Mouse (Mus musculus) forebrain, postnatal 0 days (tissue): ENCODE results near the gene Wnt5b. TPM values are rescaled to one million over a fixed set of nuclear protein-coding genes. Genes with fewer than 3 reads are reported as not detected.

Experiments
- ATAC-seq: fragments of 200-750 bp; cut with Nextera tagmentation; 2 replicates; pipeline ENCODE4 v1.8.0; 2017; ENCODE audit warnings: mild to moderate bottlenecking, moderate library complexity
- DNase-seq: peaks from one replicate; pipeline ENCODE4 v3.0.0-alpha.2; 2015
- H3K27ac ChIP-seq: fragments of 300-500 bp; sonication (generic); 2 replicates; pipeline ENCODE4 v1.5.1; 2014; ENCODE audit warnings: low read depth, mild to moderate bottlenecking, antibody characterized with exemption, low read length, moderate library complexity, mixed read lengths
- H3K27me3 ChIP-seq: fragments of 300-500 bp; sonication (generic); 2 replicates; pipeline ENCODE4 v1.6.1; 2014; ENCODE audit warnings: mild to moderate bottlenecking, low read length, mixed read lengths; ENCODE audit not compliant: insufficient read depth
- H3K36me3 ChIP-seq: fragments of 300-500 bp; sonication (generic); 2 replicates; pipeline ENCODE4 v1.6.1; 2014; ENCODE audit warnings: mild to moderate bottlenecking, moderate library complexity; ENCODE audit not compliant: insufficient read depth
- H3K4me1 ChIP-seq: fragments of 300-500 bp; sonication (generic); 2 replicates; pipeline ENCODE4 v1.6.1; 2014; ENCODE audit warnings: antibody characterized with exemption; ENCODE audit not compliant: insufficient read depth
- H3K4me2 ChIP-seq: fragments of 300-500 bp; sonication (generic); 2 replicates; pipeline ENCODE4 v1.6.1; 2014; ENCODE audit warnings: low read depth, mild to moderate bottlenecking, moderate library complexity
- H3K4me3 ChIP-seq: fragments of 300-500 bp; sonication (generic); 2 replicates; pipeline ENCODE4 v1.5.1; 2014; ENCODE audit warnings: low read depth, low read length, mixed read lengths
- H3K9ac ChIP-seq: fragments of 300-500 bp; sonication (generic); 2 replicates; pipeline ENCODE4 v1.6.1; 2014; ENCODE audit warnings: mild to moderate bottlenecking
- H3K9me3 ChIP-seq: fragments of 300-500 bp; sonication (generic); 2 replicates; pipeline ENCODE4 v1.6.1; 2016; ENCODE audit warnings: low read length
- CTCF ChIP-seq: sonication (generic); IDR thresholded peaks from 2 replicates; pipeline ENCODE4 v1.5.1; 2016; ENCODE audit warnings: antibody characterized with exemption, control low read depth, low read depth
- WGBS: fragments of 180-500 bp; shearing (Covaris S2); extraction: QIAGEN DNeasy Blood & Tissue Kit; methylation state at CpG from one replicate; pipeline ENCODE4 v1.1.7; 2014; 5-methylcytosine and 5-hydroxymethylcytosine counted together
- polyA plus RNA-seq: library from polyadenylated mRNA; unstranded; fragments of >200 nt; fragmentation: Nextera tagmentation; extraction: Ambion mirVana; gene quantifications from 2 replicates; pipeline ENCODE4 v1.2.1, GENCODE M21; 2015
- total RNA-seq: library from RNA; depleted of rRNA; stranded (reverse); fragments of >200 nt; gene quantifications from 2 replicates; pipeline ENCODE4 v1.2.3, GENCODE M21; 2014

Wnt5b gene
- total and polyA plus RNA-seq, 2 experiments from 2014 or later = 2.2 to 3.1 TPM

GRCm38 (mm10) chr6:119529659-119530058 lies 14.5 kb downstream of the Wnt5b start:
- no peak for TF ChIP-seq CTCF
- Histone ChIP-seq H3K4me2 (no peak overlapping the region), H3K4me1 (no peaks in the 10 kb centered on the region), H3K9me3 (no peaks in the 10 kb centered on the region), H3K4me3 (no peak overlapping the region), H3K9ac (no peak overlapping the region), H3K27ac (no peak overlapping the region), H3K27me3 (no peaks in the 10 kb centered on the region), H3K36me3 (no peaks in the 10 kb centered on the region)
- ATAC-seq (no peak), DNase-seq (no peak)
- WGBS = 88% methylated on average over 3 of the region's 3 CpGs

GRCm38 (mm10) chr6:119526498-119526897 lies 17.6 kb downstream of the Wnt5b start:
- Histone ChIP-seq H3K27me3 (no peaks in the 10 kb centered on the region), H3K9ac (no peak overlapping the region), H3K4me2 (no peak overlapping the region), H3K9me3 (no peaks in the 10 kb centered on the region), H3K36me3 (no peaks in the 10 kb centered on the region), H3K4me3 (no peak overlapping the region), H3K27ac (no peak overlapping the region), H3K4me1 (no peaks in the 10 kb centered on the region)
- 67% methylated on average over 5 of the region's 5 CpGs for WGBS
- DNase-seq (no peak), ATAC-seq (no peak)
- no peak for TF ChIP-seq CTCF

- Histone ChIP-seq H3K4me2 (no peak overlapping the region; the same call in 1 of the 2 replicates), H3K36me3 (no peaks in the 10 kb centered on the region), H3K27me3 (no peaks in the 10 kb centered on the region), H3K4me1 (no peaks in the 10 kb centered on the region), H3K9ac (peak overlapping the region; percentile 22; the same call in 1 of the 2 replicates), H3K9me3 (no peaks in the 10 kb centered on the region), H3K27ac (peak overlapping the region; percentile 57; the same call in 1 of the 2 replicates), H3K4me3 (no peak overlapping the region)
- no peak for TF ChIP-seq CTCF
- WGBS = 19% methylated on average over 2 of the region's 3 CpGs
- DNase-seq (no peak), ATAC-seq (peak; percentile 49)
These were observed 22.2 kb downstream of the Wnt5b start for GRCm38 (mm10) chr6:119521931-119522391.

GRCm38 (mm10) chr6:119521482-119521900 lies 22.7 kb downstream of the Wnt5b start:
- DNase-seq (peak; percentile 71), ATAC-seq (peak; percentile 92)
- no peak overlapping the region for H3K9ac ChIP-seq
- H3K36me3 ChIP-seq = no peaks in the 10 kb centered on the region
- H3K4me1 ChIP-seq = no peaks in the 10 kb centered on the region
- no peak overlapping the region for H3K4me3 ChIP-seq
- WGBS = 49% methylated on average over 3 of the region's 3 CpGs
- no peak overlapping the region; the same call in 1 of the 2 replicates for H3K4me2 ChIP-seq
- peak overlapping the region; percentile 57; the same call in 1 of the 2 replicates for H3K27ac ChIP-seq
- no peaks in the 10 kb centered on the region for H3K27me3 ChIP-seq
- TF ChIP-seq CTCF = peak; percentile 38
- H3K9me3 ChIP-seq = no peaks in the 10 kb centered on the region

GRCm38 (mm10) chr6:119520731-119521130 lies 23.4 kb downstream of the Wnt5b start:
- Histone ChIP-seq H3K4me2 (no peak overlapping the region), H3K27ac (no peak overlapping the region), H3K4me1 (no peaks in the 10 kb centered on the region), H3K9ac (no peak overlapping the region), H3K36me3 (no peaks in the 10 kb centered on the region), H3K4me3 (no peak overlapping the region), H3K9me3 (no peaks in the 10 kb centered on the region), H3K27me3 (no peaks in the 10 kb centered on the region)
- no peak for TF ChIP-seq CTCF
- DNase-seq (no peak), ATAC-seq (no peak)
- WGBS = 33% methylated on average over 9 of the region's 9 CpGs

- peak; percentile 12; the same call in 1 of the 2 replicates for ATAC-seq
- Histone ChIP-seq H3K27me3 (no peaks in the 10 kb centered on the region), H3K4me1 (no peaks in the 10 kb centered on the region), H3K4me3 (no peak overlapping the region), H3K4me2 (no peak overlapping the region), H3K9ac (no peak overlapping the region), H3K27ac (no peak overlapping the region), H3K36me3 (no peaks in the 10 kb centered on the region), H3K9me3 (no peaks in the 10 kb centered on the region)
- 35% methylated on average over 7 of the region's 7 CpGs for WGBS
- no peak for TF ChIP-seq CTCF
- DNase-seq = no peak
These were observed 30.1 kb downstream of the Wnt5b start for GRCm38 (mm10) chr6:119514085-119514484.

GRCm38 (mm10) chr6:119513452-119513851 lies 30.7 kb downstream of the Wnt5b start:
- TF ChIP-seq CTCF = no peak
- H3K27ac ChIP-seq = no peak overlapping the region
- H3K4me2 ChIP-seq = no peak overlapping the region
- no peak for DNase-seq
- H3K4me1 ChIP-seq = no peaks in the 10 kb centered on the region
- H3K4me3 ChIP-seq = no peak overlapping the region
- H3K9me3 ChIP-seq = no peaks in the 10 kb centered on the region
- no peak overlapping the region for H3K9ac ChIP-seq
- H3K27me3 ChIP-seq = no peaks in the 10 kb centered on the region
- 68% methylated on average over 5 of the region's 5 CpGs for WGBS
- H3K36me3 ChIP-seq = no peaks in the 10 kb centered on the region
- no peak for ATAC-seq
